Mouse (Mus musculus) hindbrain, embryonic 14.5 days (tissue): ENCODE results near the gene Slco1b2. TPM values are rescaled to one million over a fixed set of nuclear protein-coding genes. Genes with fewer than 3 reads are reported as not detected.
"Not testable (repeated sequence)": the region's sequence is repeated elsewhere in the genome, so short reads cannot be mapped to it uniquely, and the experiment has no call there.

Source experiments
- ATAC-seq: fragments of 200-750 bp; cut with Nextera tagmentation; 2 replicates; pipeline ENCODE4 v1.8.0; 2017; ENCODE audit warnings: moderate number of reproducible peaks, mild to moderate bottlenecking, moderate TSS enrichment, moderate library complexity; ENCODE audit not compliant: low FRiP score
- DNase-seq: peaks from one replicate; pipeline ENCODE4 v3.0.0-alpha.2; 2015; ENCODE audit warnings: low spot score
- H3K27ac ChIP-seq: fragments of 300-500 bp; sonication (generic); 2 replicates; pipeline ENCODE4 v1.5.1; 2014; ENCODE audit warnings: mild to moderate bottlenecking, moderate library complexity
- H3K27me3 ChIP-seq: fragments of 300-500 bp; sonication (generic); 2 replicates; pipeline ENCODE4 v1.6.1; 2014; ENCODE audit warnings: mild to moderate bottlenecking, low read length, mixed read lengths; ENCODE audit not compliant: control insufficient read depth, insufficient read depth
- H3K36me3 ChIP-seq: fragments of 300-500 bp; sonication (generic); replicated peaks from 2 replicates; pipeline ENCODE4 v1.6.1; 2014; ENCODE audit not compliant: control insufficient read depth, insufficient read depth
- H3K4me1 ChIP-seq: fragments of 300-500 bp; sonication (generic); replicated peaks from 2 replicates; pipeline ENCODE4 v1.6.1; 2014; ENCODE audit warnings: antibody characterized with exemption, low read length, mixed read lengths; ENCODE audit not compliant: control insufficient read depth, insufficient read depth
- H3K4me2 ChIP-seq: fragments of 300-500 bp; sonication (generic); replicated peaks from 2 replicates; pipeline ENCODE4 v1.6.1; 2014; ENCODE audit warnings: mild to moderate bottlenecking, moderate library complexity
- H3K4me3 ChIP-seq: fragments of 300-500 bp; sonication (generic); replicated peaks from 2 replicates; pipeline ENCODE4 v1.5.1; 2014; ENCODE audit warnings: mild to moderate bottlenecking, low read length
- H3K9ac ChIP-seq: fragments of 300-500 bp; sonication (generic); 2 replicates; pipeline ENCODE4 v1.6.1; 2014
- H3K9me3 ChIP-seq: fragments of 300-500 bp; sonication (generic); 2 replicates; pipeline ENCODE4 v1.6.1; 2016; ENCODE audit warnings: low read length; ENCODE audit not compliant: control insufficient read depth
- WGBS: fragments of 180-500 bp; shearing (Covaris S2); extraction: QIAGEN DNeasy Blood & Tissue Kit; methylation state at CpG from one replicate; pipeline ENCODE4 v1.1.7; 2014; 5-methylcytosine and 5-hydroxymethylcytosine counted together
- polyA plus RNA-seq: library from polyadenylated mRNA; unstranded; fragments of >200 nt; fragmentation: Nextera tagmentation; extraction: Ambion mirVana; gene quantifications from 2 replicates; pipeline ENCODE4 v1.2.1, GENCODE M21; 2014

The Slco1b2 gene
- polyA plus RNA-seq: not detected in 2 replicates

GRCm38 (mm10) chr6:141629291-141629690, at the start of gene Slco1b2:
Gene Slco1b2, plus strand, starts transcription at chr6:141629518.
- ATAC-seq (no peak), DNase-seq (no peak)
- no peak within 1 kb of the TSS for H3K4me2 ChIP-seq
- no peaks in the 10 kb centered on the region for H3K36me3 ChIP-seq
- no peaks in the 10 kb centered on the region for H3K27me3 ChIP-seq
- H3K27ac ChIP-seq: no peak within 1 kb of the TSS
- 85% methylated on average over 3 of the region's 3 CpGs for WGBS
- no peak within 1 kb of the TSS for H3K9ac ChIP-seq
- no peaks in the 10 kb centered on the region for H3K4me1 ChIP-seq
- H3K4me3 ChIP-seq: no peak within 1 kb of the TSS
- H3K9me3 ChIP-seq: no peaks in the 10 kb centered on the region

GRCm38 (mm10) chr6:141584791-141585403, 44.4 kb upstream of the Slco1b2 start:
- Histone ChIP-seq H3K4me2 (no peak overlapping the region), H3K9ac (no peak overlapping the region), H3K27me3 (no peaks in the 10 kb centered on the region), H3K27ac (no peak overlapping the region), H3K9me3 (no peaks in the 10 kb centered on the region), H3K36me3 (no peaks in the 10 kb centered on the region), H3K4me3 (no peak overlapping the region), H3K4me1 (no peaks in the 10 kb centered on the region)
- 77% methylated on average over 1 of the region's 1 CpGs for WGBS
- ATAC-seq (no peak), DNase-seq (no peak)

- WGBS: 62% methylated on average over 1 of the region's 1 CpGs
- no peak for ATAC-seq
These were observed 39.3 kb upstream of the Slco1b2 start for GRCm38 (mm10) chr6:141590002-141590401.

GRCm38 (mm10) chr6:141590598-141591200, 38.6 kb upstream of the Slco1b2 start:
- H3K27me3 ChIP-seq, ATAC-seq, H3K4me3 ChIP-seq, H3K4me1 ChIP-seq, DNase-seq, H3K9ac ChIP-seq, H3K36me3 ChIP-seq, H3K4me2 ChIP-seq, H3K9me3 ChIP-seq, H3K27ac ChIP-seq: not testable (repeated sequence)
- 61% methylated on average over 4 of the region's 4 CpGs for WGBS

More at GRCm38 (mm10) chr6:141590002-141590401, 39.3 kb upstream of the Slco1b2 start:
- H3K9ac ChIP-seq: no peak overlapping the region
- H3K4me3 ChIP-seq: no peak overlapping the region
- no peaks in the 10 kb centered on the region for H3K9me3 ChIP-seq
- DNase-seq: no peak
- H3K27ac ChIP-seq: no peak overlapping the region
- H3K4me2 ChIP-seq: no peak overlapping the region
- H3K4me1 ChIP-seq: no peaks in the 10 kb centered on the region
- H3K27me3 ChIP-seq: no peaks in the 10 kb centered on the region
- H3K36me3 ChIP-seq: no peaks in the 10 kb centered on the region

GRCm38 (mm10) chr6:141596081-141596480, 33.2 kb upstream of the Slco1b2 start:
- H3K9me3 ChIP-seq: peaks cover 19% of the 10 kb centered on the region
- 89% methylated on average over 2 of the region's 2 CpGs for WGBS
- no peaks in the 10 kb centered on the region for H3K4me1 ChIP-seq
- H3K27me3 ChIP-seq: no peaks in the 10 kb centered on the region
- no peaks in the 10 kb centered on the region for H3K36me3 ChIP-seq
- ATAC-seq (no peak), DNase-seq (no peak)
- no peak overlapping the region for H3K4me2 ChIP-seq
- H3K4me3 ChIP-seq: no peak overlapping the region
- no peak overlapping the region for H3K27ac ChIP-seq
- H3K9ac ChIP-seq: no peak overlapping the region

GRCm38 (mm10) chr6:141597037-141597436, 32.3 kb upstream of the Slco1b2 start:
- ATAC-seq (no peak), DNase-seq (no peak)
- WGBS: 95% methylated on average over 2 of the region's 2 CpGs
- peaks cover 19% of the 10 kb centered on the region for H3K9me3 ChIP-seq
- H3K4me2 ChIP-seq: no peak overlapping the region
- no peak overlapping the region for H3K4me3 ChIP-seq
- no peaks in the 10 kb centered on the region for H3K4me1 ChIP-seq
- H3K9ac ChIP-seq: no peak overlapping the region
- no peaks in the 10 kb centered on the region for H3K27me3 ChIP-seq
- H3K27ac ChIP-seq: no peak overlapping the region
- no peaks in the 10 kb centered on the region for H3K36me3 ChIP-seq

- Histone ChIP-seq H3K4me2 (no peak overlapping the region), H3K4me1 (no peaks in the 10 kb centered on the region), H3K9me3 (peaks cover 19% of the 10 kb centered on the region), H3K9ac (no peak overlapping the region), H3K27ac (no peak overlapping the region), H3K36me3 (no peaks in the 10 kb centered on the region), H3K4me3 (no peak overlapping the region), H3K27me3 (no peaks in the 10 kb centered on the region)
- 67% methylated on average over 9 of the region's 9 CpGs for WGBS
- no peak for DNase-seq
- ATAC-seq: no peak
These were observed 28.4 kb upstream of the Slco1b2 start for GRCm38 (mm10) chr6:141600940-141601339.

- Histone ChIP-seq H3K27ac (no peak overlapping the region), H3K9me3 (no peaks in the 10 kb centered on the region), H3K4me3 (no peak overlapping the region), H3K36me3 (no peaks in the 10 kb centered on the region), H3K4me1 (no peaks in the 10 kb centered on the region), H3K27me3 (no peaks in the 10 kb centered on the region), H3K9ac (no peak overlapping the region), H3K4me2 (no peak overlapping the region)
- 78% methylated on average over 2 of the region's 2 CpGs for WGBS
- DNase-seq (no peak), ATAC-seq (no peak)
These were observed 18.5 kb upstream of the Slco1b2 start for GRCm38 (mm10) chr6:141610702-141611260.

GRCm38 (mm10) chr6:141614017-141614416, 15.3 kb upstream of the Slco1b2 start:
- Histone ChIP-seq H3K9me3 (no peaks in the 10 kb centered on the region), H3K4me2 (no peak overlapping the region), H3K36me3 (no peaks in the 10 kb centered on the region), H3K4me3 (no peak overlapping the region), H3K27me3 (no peaks in the 10 kb centered on the region), H3K9ac (no peak overlapping the region), H3K27ac (no peak overlapping the region), H3K4me1 (no peaks in the 10 kb centered on the region)
- ATAC-seq: no peak
- DNase-seq: no peak
